Mouse (Mus musculus) ES-CJ7 (cell line): ENCODE data around the gene Rexo1.
A peak's percentile ranks its signal among the peaks of the same experiment; 100 is the strongest.

Experiments used
- DNase-seq: peaks from one replicate; pipeline ENCODE4 v3.0.0; 2011; ENCODE audit warnings: low read depth, low spot score

Gene Rexo1

GRCm38 (mm10) chr10:80557346-80557965, 3.9 kb downstream of the Rexo1 start:
- peak; percentile 71 for DNase-seq

DNA sequence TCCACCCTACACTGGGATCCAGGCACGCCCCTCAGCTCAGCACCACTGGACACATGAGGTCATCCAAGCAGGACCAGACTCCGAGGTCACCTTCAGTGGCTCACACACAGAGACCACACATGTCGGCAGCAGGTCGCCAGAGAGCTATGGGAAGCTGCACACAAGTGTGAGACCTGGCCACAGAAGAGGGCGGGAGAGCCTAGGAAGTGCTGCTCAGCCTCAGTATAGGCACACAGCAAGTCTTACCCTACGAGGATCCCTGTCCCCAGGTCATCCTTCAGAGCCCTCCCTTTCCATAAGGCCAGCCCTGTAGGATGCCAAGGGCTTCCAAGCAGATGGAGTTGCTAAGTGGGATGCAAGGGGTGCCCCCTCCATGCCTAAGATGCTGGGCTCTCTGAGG, 7.4 kb downstream of the Rexo1 start:
- DNase-seq, result no peak

DNA sequence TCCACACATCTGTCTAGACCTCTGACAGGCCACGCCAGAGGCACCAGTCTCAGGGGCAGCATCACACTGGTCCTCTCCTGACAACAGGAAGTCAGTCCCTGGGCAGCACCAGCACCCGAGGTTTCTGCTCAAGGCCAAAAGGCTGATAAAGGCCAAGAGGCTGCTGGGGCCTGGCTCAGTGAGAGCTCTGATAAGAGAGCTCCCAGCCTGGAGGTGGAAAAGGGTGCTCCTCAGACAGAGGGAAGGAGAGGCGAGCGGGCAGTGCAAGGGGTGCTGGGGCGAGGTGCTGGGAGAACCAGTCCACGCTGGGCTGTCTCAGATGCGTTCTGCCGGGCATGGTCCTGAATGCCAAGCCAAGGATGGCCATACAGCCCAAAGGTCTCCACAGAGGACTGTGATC, 7.8 kb downstream of the Rexo1 start:
- no peak for DNase-seq

DNA sequence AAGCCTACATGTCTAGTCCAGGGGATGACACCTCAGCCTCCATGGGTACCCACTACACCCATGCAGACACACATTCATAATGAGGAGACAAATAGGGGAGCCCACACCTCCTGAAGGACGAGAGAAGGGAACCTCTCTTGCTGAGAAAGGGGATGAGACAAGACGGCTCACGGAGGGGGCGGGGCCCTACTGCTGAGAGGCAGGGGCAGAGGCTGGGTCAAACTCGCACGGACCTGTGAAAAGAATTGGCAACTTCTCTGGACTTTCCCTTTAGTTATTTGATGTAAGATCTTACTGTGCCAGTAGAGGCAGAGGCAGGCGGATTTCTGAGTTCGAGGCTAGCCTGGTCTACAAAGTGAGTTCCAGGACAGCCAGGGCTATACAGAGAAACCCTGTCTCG, 9.0 kb downstream of the Rexo1 start:
- peak; percentile 44 for DNase-seq

DNA sequence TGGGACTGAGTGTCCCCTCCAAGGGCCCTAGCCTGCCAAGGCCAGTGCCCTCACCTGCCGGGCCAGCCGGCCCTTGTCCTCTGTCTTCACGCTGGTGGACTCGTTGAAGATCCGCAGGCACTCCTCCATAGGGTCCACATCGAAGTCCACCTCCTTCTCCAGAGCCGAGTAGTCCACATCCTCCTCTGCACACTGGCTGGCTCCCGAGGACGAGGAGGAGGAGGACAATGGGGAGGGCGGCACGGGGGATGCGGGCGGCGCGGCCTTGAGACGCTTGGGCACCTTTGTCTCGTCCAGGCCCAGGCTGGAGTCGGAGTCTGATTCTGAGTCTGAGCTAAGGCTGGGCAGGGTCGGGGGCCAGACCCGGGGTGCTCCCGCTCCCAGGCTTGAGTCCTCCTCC, 12.1 kb downstream of the Rexo1 start:
- DNase-seq, result no peak

GRCm38 (mm10) chr10:80548428-80549006, 12.8 kb downstream of the Rexo1 start:
- DNase-seq, result peak; percentile 53

- DNase-seq, result no peak
These were observed 13.8 kb downstream of the Rexo1 start for GRCm38 (mm10) chr10:80547539-80547938.

- DNase-seq, result no peak
These were observed 14.4 kb downstream of the Rexo1 start for GRCm38 (mm10) chr10:80546945-80547344.

DNA sequence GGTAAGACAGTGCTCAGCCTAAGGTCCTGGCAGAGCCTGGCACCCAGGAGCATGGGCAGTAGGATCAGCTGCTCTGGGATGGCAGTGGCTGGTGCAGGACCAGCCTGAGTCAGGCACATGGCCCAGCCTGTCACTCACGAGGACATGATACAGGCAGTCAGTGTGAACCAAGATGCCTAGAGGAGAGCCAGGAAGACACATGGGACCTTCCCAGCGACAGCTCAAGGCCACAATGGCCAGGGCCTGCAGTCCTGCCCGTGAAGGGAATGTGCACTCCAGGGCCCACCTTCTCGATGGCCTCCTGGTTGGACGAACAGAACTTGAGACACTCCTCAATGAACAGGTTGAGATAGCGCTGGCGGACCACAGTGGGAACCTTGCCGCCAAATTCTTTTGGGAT, 15.8 kb downstream of the Rexo1 start:
- no peak for DNase-seq

DNA sequence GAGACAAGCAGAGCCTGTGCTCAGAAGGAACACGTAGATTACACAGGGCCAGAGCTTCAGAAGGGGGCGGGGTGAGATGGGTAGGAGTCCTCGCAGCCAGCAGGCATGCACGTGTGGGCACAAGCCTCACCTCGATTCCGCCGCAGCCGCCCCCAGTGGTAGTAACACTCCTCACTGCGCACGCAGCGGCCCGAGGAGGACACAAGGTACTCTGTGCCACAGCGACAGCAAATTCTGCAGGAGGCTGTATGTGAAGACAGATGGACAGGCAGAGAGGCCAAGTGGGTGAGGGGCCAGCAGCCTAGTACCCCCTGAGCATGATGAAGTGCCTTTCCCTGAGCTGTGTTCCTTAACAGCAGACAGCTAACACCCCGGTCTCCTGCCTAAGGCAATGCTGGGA, 17.5 kb downstream of the Rexo1 start:
- DNase-seq, result no peak

DNA sequence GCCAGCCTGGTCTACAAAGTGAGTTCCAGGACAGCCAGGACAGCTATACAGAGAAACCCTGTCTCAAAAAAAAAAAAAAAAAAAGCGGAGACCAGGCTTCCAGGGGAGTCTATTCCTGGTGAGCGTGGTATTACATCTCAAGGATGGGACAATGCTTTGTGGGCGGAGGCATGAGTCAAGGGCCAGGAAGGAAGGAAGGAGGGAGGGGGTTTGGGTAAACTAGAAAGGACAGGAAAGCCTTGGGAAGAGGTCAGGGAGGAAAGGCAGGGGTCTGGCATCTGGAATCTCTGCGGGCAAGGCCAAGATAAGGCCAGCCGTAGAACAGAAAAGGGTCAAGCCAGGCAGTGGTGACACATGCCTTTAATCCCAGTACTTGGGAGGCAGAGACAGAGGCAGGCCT, 21.9 kb downstream of the Rexo1 start:
- DNase-seq, result no peak

DNA sequence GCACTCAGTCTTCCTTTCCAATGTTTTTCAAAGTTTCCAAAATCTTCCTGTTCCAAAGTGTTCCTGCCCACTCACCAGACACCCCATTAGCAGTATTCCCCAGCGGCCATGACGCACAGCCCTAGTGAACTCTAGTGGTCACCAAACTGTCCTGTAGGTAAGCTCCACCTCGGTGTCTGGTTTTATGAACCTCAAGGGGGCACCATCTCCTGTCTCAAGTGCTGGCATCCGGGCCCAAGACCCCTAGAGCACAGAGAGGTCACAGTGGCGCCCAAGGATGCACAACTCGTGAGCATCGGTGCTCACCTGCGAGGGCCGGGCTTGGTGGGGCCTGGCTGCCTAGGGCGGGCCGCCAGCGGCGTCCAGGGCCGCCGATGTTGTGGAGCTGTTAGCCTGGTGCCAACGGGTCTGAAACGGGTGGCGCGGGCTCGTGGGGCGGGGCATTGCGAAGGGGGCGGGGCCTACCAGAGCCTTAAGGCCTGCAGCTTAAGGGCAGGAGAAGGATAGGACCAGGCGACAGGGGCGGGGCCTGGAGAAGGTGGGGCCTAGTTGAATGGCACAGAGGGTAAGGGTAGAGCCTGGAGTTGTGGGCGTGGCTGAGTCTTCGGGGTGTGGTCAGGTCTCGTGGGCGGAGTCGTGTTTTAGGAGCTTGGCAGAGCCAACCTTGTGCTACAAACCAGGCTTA, 22.5 kb downstream of the Rexo1 start, which contains the start of gene Atp8b3:
Gene Atp8b3, minus strand, starts transcription at position 415 of the 685 bp plus-strand sequence.
- peak; percentile 99 for DNase-seq

GRCm38 (mm10) chr10:80538180-80538579, 23.2 kb downstream of the Rexo1 start:
- DNase-seq, result no peak

GRCm38 (mm10) chr10:80535711-80536110, 25.6 kb downstream of the Rexo1 start:
- DNase-seq, result peak; percentile 65

GRCm38 (mm10) chr10:80535071-80535470, 26.3 kb downstream of the Rexo1 start:
- peak; percentile 45 for DNase-seq

DNA sequence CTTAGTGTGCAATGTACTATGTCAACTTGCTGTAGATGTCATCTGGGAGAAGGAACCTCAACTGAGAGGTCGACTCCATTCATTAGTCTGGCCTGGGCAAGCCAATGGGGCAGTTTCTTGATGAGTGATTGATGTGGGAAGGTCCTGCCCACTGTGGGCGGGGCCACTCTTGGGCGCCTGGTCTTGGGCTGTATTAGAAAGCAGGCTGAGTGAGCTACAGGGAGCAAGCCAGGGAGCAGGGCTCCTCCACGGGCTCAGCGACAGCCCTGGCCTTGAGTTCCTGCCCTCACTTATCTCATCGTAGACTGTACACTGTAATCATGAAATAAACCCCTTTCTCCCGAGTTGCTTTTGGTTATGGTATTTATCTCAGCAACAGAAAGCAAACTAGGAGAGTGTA, 27.7 kb downstream of the Rexo1 start:
- DNase-seq, result peak; percentile 70

DNA sequence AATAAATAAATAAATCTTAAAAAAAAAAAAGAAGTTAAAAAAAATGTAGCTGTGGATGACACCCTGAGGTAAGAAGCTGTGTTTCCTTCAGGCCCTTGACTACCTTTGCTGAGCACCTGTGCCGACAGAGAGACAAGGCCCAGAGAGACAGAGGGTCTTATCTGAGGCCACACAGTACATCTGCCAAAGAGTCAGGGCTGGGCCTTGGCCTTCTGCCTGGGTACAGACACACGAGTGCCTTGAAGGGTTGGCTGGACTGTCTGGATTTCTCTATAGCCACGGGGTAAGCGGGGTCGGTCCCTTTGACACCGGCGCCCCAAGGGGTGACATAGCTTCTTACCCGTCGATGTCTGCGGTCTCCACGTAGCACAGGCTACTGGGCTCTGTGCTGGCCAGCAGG, 28.6 kb downstream of the Rexo1 start:
- no peak for DNase-seq

- DNase-seq, result peak; percentile 72
These were observed 35.2 kb downstream of the Rexo1 start for GRCm38 (mm10) chr10:80526172-80526571.

- DNase-seq, result peak; percentile 52
These were observed 38.1 kb downstream of the Rexo1 start for GRCm38 (mm10) chr10:80523299-80523698.

GRCm38 (mm10) chr10:80519287-80519686, 42.1 kb downstream of the Rexo1 start:
- no peak for DNase-seq

- DNase-seq, result no peak
These were observed 47.6 kb downstream of the Rexo1 start for GRCm38 (mm10) chr10:80513739-80514138.

- DNase-seq, result no peak
These were observed 51.1 kb downstream of the Rexo1 start for GRCm38 (mm10) chr10:80510273-80510660.
